Mouse (Mus musculus): ENCODE data around the gene Plin4.

DNA sequence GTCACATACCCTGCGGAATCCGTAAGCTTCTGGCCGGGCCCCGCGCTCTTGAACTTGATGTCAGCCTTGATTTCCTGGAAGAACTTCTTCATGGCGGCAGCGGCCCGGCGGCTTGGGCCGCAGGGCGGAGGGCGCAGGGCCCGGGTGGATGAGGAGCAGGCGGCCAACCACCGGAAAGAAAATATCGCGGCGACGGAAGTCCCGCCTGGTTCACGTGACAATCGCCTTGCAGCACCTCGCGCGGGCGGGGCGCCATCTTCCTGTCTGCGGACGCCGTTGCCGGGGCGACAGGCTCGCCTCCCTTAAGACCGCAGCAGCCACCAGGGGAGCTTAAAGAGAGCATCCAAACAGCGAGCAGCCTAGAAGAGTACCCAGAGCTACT lies 34.8 kb downstream of the Plin4 start, which contains the start of gene Ubxn6:
- TF ChIP-seq E2F4 (IDR thresholded peaks at IDR 0.05; ENCODE audit: insufficient read depth) (no peak), POLR2A (IDR thresholded peaks at IDR 0.05; ENCODE audit: insufficient read length, low read depth) (no peak), SRF (IDR thresholded peaks at IDR 0.05; ENCODE audit: control insufficient read depth, insufficient read length, low read depth) (no peak), CEBPB (IDR thresholded peaks at IDR 0.05; ENCODE audit: insufficient read depth, poor library complexity, severe bottlenecking) (no peak), USF1 (IDR thresholded peaks at IDR 0.05; ENCODE audit: low read depth) (peak; percentile 87), MYOD1 (IDR thresholded peaks at IDR 0.05; ENCODE audit: control insufficient read depth in 1 of 3, insufficient read length in 2 of 3, low read depth in 2 of 3) (no peak), TCF12 (IDR thresholded peaks at IDR 0.05; ENCODE audit: insufficient read depth, poor library complexity, severe bottlenecking) (no peak), MYOG (IDR thresholded peaks at IDR 0.05; ENCODE audit: control insufficient read depth in 1 of 3, insufficient read depth in 1 of 3, insufficient read length in 2 of 3, low read depth in 2 of 3) (no peak), POLR2AphosphoS2 (IDR thresholded peaks at IDR 0.05; ENCODE audit: insufficient read length, low read depth) (no peak), MAX (IDR thresholded peaks at IDR 0.05; ENCODE audit: low read depth) (no peak)

All from myocyte (in vitro differentiated cells).